Mouse (Mus musculus): ENCODE measurements around the gene C2cd3.

- no peak for TF ChIP-seq POLR2A (IDR thresholded peaks at IDR 0.05; ENCODE audit: insufficient read depth, low read depth, low read length)
- no peak for TF ChIP-seq EP300 (IDR thresholded peaks at IDR 0.05; ENCODE audit: insufficient read depth, low read depth, low read length)
These were observed 17.0 kb upstream of the C2cd3 start for GRCm38 (mm10) chr7:100354984-100355383.
